Mouse (Mus musculus) c-Kit-positive CD71-positive TER-119-negative erythroid progenitor cells, embryonic 14.5 days (primary cell): ENCODE data around the gene Zfp947.
"Not testable (repeated sequence)": the region's sequence is repeated elsewhere in the genome, so short reads cannot be mapped to it uniquely, and the experiment has no call there.

Experiments
- DNase-seq: peaks from one replicate; pipeline ENCODE4 v3.0.0-alpha.2; 2013; ENCODE audit warnings: low read depth

Zfp947 gene

GRCm38 (mm10) chr17:22165722-22166294, at the start of gene Zfp947:
Gene Zfp947, minus strand, starts transcription at chr17:22166190.
- peak; percentile 10 for DNase-seq

- DNase-seq: not testable (repeated sequence)
These were observed 686 bp downstream of the Zfp947 start for GRCm38 (mm10) chr17:22165304-22165703.

- DNase-seq: not testable (repeated sequence)
These were observed 12.0 kb downstream of the Zfp947 start for GRCm38 (mm10) chr17:22153951-22154350.

- no peak for DNase-seq
These were observed 47.2 kb downstream of the Zfp947 start for GRCm38 (mm10) chr17:22118770-22119169.
